Mouse (Mus musculus): Measurements from ENCODE around the gene Echs1. TPM values are rescaled to one million over a fixed set of nuclear protein-coding genes. Genes with fewer than 3 reads are reported as not detected.
A peak's percentile ranks its signal among the peaks of the same experiment; 100 is the strongest.

Echs1 gene
- polyA plus RNA-seq, 1 experiment from 2014 or later = 158 TPM

GRCm38 (mm10) chr7:140082242-140082678 is 34.0 kb downstream of the Echs1 start, which contains the start of gene Caly:
Caly (minus strand) TSS chr7:140082548.
- no peaks in the 10 kb centered on the region for H3K4me1 ChIP-seq (ENCODE audit: control insufficient read depth, insufficient read depth, low read length)
- H3K9me3 ChIP-seq (ENCODE audit: control insufficient read depth, low read depth, low read length) = no peaks in the 10 kb centered on the region
- no peak within 1 kb of the TSS for H3K9ac ChIP-seq (replicated peaks; ENCODE audit: low read depth, low read length)
- H3K27ac ChIP-seq (ENCODE audit: low read length) = no peak within 1 kb of the TSS
- 7% methylated on average over 18 of the region's 18 CpGs for WGBS
- peak; percentile 66; the same call in 1 of the 2 replicates for ATAC-seq (ENCODE audit: insufficient number of reproducible peaks, insufficient read depth, low FRiP score, low read depth)
- peaks cover 12% of the 10 kb centered on the region for H3K27me3 ChIP-seq (ENCODE audit: control insufficient read depth, insufficient read depth, low read length)
- no peak within 1 kb of the TSS for H3K4me3 ChIP-seq (ENCODE audit: low read depth, low read length)
- H3K36me3 ChIP-seq (ENCODE audit: control insufficient read depth, insufficient read depth, low read length) = no peaks in the 10 kb centered on the region
- no peak within 1 kb of the TSS for H3K4me2 ChIP-seq (replicated peaks; ENCODE audit: low read depth, low read length)

- WGBS = 20% methylated on average over 20 of the region's 20 CpGs
- ATAC-seq (ENCODE audit: insufficient number of reproducible peaks, insufficient read depth, low FRiP score, low read depth) = no peak
Observed at GRCm38 (mm10) chr7:140081408-140082241, 34.7 kb downstream of the Echs1 start.

DNA sequence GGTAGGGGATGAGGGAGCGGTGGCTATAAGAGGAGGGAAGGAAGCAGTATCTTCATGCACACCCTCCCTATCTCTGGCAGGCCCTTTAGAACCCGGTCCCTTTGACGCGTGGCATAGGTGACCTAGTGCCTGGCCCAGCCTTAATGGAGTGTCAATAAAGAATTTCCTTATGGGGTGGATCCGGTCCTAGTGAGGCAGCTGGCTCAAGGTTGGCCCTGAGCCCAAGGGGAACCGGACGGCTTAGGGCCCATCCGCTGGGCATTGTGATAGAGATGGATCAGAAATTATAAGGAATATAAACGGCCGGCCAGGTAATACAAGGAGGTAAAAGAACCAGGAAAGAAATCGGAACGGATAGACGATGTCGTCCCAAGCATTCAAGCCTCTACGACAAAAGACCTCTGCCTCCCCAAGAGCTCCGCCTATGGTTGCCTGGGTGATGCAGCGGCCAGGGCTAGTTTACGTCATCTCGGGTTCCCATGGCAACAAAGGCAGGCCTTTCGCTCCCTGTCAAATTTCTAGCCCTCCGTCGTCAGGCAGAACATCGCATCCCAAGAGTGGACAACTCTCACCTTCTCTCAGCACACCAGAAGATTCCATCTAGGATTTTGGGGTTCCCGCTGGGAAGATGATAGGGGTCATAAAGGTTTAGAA is 35.6 kb downstream of the Echs1 start:
- no peak for ATAC-seq (ENCODE audit: insufficient number of reproducible peaks, insufficient read depth, low FRiP score, low read depth)
- H3K36me3 ChIP-seq (ENCODE audit: control insufficient read depth, insufficient read depth, low read length) = no peaks in the 10 kb centered on the region
- H3K4me3 ChIP-seq (ENCODE audit: low read depth, low read length) = peak overlapping the region; percentile 11; the same call in 1 of the 2 replicates
- H3K9ac ChIP-seq (replicated peaks; ENCODE audit: low read depth, low read length) = no peak overlapping the region
- WGBS = 3% methylated on average over 24 of the region's 24 CpGs
- H3K4me1 ChIP-seq (ENCODE audit: control insufficient read depth, insufficient read depth, low read length) = no peaks in the 10 kb centered on the region
- H3K4me2 ChIP-seq (replicated peaks; ENCODE audit: low read depth, low read length) = peak overlapping the region; percentile 23
- H3K9me3 ChIP-seq (ENCODE audit: control insufficient read depth, low read depth, low read length) = no peaks in the 10 kb centered on the region
- H3K27ac ChIP-seq (ENCODE audit: low read length) = no peak overlapping the region
- H3K27me3 ChIP-seq (ENCODE audit: control insufficient read depth, insufficient read depth, low read length) = peaks cover 12% of the 10 kb centered on the region

More at GRCm38 (mm10) chr7:140081408-140082241, 34.7 kb downstream of the Echs1 start:
- Histone ChIP-seq H3K36me3 (ENCODE audit: control insufficient read depth, insufficient read depth, low read length) (no peaks in the 10 kb centered on the region), H3K9ac (replicated peaks; ENCODE audit: low read depth, low read length) (no peak overlapping the region), H3K27me3 (ENCODE audit: control insufficient read depth, insufficient read depth, low read length) (peaks cover 12% of the 10 kb centered on the region), H3K4me2 (replicated peaks; ENCODE audit: low read depth, low read length) (no peak overlapping the region), H3K4me3 (ENCODE audit: low read depth, low read length) (no peak overlapping the region), H3K9me3 (ENCODE audit: control insufficient read depth, low read depth, low read length) (no peaks in the 10 kb centered on the region), H3K27ac (ENCODE audit: low read length) (no peak overlapping the region), H3K4me1 (ENCODE audit: control insufficient read depth, insufficient read depth, low read length) (no peaks in the 10 kb centered on the region)

DNA sequence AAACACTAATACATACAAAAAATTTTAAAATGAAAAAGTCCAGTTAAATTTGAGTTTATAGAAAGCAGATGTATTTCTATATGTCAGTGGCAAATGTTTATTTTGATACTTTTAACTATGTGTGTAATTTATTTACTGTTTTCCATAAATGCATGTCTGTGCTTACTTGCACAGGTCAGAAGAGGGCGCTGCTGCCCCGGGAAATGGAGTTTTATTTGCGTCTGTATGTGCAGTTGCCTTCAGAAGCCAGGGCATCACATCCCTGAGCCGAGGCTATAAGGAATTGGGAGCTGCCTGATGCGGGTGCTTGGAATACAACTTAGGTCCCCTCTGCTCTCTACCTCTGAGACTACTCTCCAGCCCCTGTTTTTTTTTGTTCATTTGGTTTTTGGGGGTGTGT is 37.6 kb downstream of the Echs1 start:
- Histone ChIP-seq H3K9me3 (ENCODE audit: control insufficient read depth, low read depth, low read length) (no peaks in the 10 kb centered on the region), H3K27me3 (ENCODE audit: control insufficient read depth, insufficient read depth, low read length) (peaks cover 12% of the 10 kb centered on the region), H3K36me3 (ENCODE audit: control insufficient read depth, insufficient read depth, low read length) (no peaks in the 10 kb centered on the region), H3K27ac (ENCODE audit: low read length) (no peak overlapping the region), H3K4me1 (ENCODE audit: control insufficient read depth, insufficient read depth, low read length) (no peaks in the 10 kb centered on the region), H3K9ac (replicated peaks; ENCODE audit: low read depth, low read length) (no peak overlapping the region), H3K4me2 (replicated peaks; ENCODE audit: low read depth, low read length) (no peak overlapping the region), H3K4me3 (ENCODE audit: low read depth, low read length) (no peak overlapping the region)
- no peak for ATAC-seq (ENCODE audit: insufficient number of reproducible peaks, insufficient read depth, low FRiP score, low read depth)
- 8% methylated on average over 5 of the region's 5 CpGs for WGBS

- no peak for ATAC-seq (ENCODE audit: insufficient number of reproducible peaks, insufficient read depth, low FRiP score, low read depth)
- WGBS = 69% methylated on average over 6 of the region's 6 CpGs
- H3K27me3 ChIP-seq (ENCODE audit: control insufficient read depth, insufficient read depth, low read length) = peaks cover 12% of the 10 kb centered on the region
- no peak overlapping the region for H3K27ac ChIP-seq (ENCODE audit: low read length)
- no peaks in the 10 kb centered on the region for H3K36me3 ChIP-seq (ENCODE audit: control insufficient read depth, insufficient read depth, low read length)
- H3K4me3 ChIP-seq (ENCODE audit: low read depth, low read length) = no peak overlapping the region
- H3K9me3 ChIP-seq (ENCODE audit: control insufficient read depth, low read depth, low read length) = no peaks in the 10 kb centered on the region
- no peak overlapping the region for H3K9ac ChIP-seq (replicated peaks; ENCODE audit: low read depth, low read length)
- no peaks in the 10 kb centered on the region for H3K4me1 ChIP-seq (ENCODE audit: control insufficient read depth, insufficient read depth, low read length)
- H3K4me2 ChIP-seq (replicated peaks; ENCODE audit: low read depth, low read length) = no peak overlapping the region
Observed at GRCm38 (mm10) chr7:140077698-140078097, 38.6 kb downstream of the Echs1 start.

DNA sequence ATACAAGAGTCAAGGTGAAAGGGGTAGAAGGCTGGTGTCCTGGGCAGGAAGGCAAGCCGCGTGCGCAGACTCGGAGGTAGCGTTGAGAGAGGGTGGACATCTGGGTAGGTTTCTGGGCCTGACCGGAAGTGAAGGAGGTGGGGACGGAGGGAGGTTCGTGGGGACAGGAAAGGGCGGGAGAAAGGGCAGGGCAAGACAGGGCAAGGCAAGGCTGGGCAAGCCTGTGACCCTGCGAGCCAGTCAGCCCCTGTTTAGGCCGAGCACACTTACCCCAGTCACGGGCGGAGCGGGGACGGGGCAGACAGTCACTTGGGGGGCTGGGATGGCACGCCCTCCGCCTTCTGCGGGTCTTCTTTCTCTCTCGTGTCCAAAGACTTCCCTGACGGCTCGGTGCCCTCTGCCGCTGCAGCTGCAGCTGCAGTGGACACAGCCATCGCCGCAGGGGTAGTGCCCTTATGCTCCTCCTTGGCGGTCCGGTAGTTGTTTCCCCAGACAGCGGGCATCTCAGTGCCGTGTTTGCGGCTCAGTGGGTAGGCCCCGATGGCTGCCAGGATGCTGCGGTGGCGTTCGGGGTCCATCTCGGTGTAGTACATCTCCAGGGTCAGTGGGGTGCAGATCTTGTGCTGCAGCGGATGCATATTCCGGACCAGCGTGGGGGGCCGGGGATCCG is 46.1 kb downstream of the Echs1 start:
- H3K9me3 ChIP-seq (ENCODE audit: control insufficient read depth, low read depth, low read length) = no peaks in the 10 kb centered on the region
- 38% methylated on average over 36 of the region's 39 CpGs for WGBS
- no peaks in the 10 kb centered on the region for H3K36me3 ChIP-seq (ENCODE audit: control insufficient read depth, insufficient read depth, low read length)
- H3K4me1 ChIP-seq (ENCODE audit: control insufficient read depth, insufficient read depth, low read length) = no peaks in the 10 kb centered on the region
- peak overlapping the region; percentile 7; the same call in 1 of the 2 replicates for H3K4me3 ChIP-seq (ENCODE audit: low read depth, low read length)
- no peak for ATAC-seq (ENCODE audit: insufficient number of reproducible peaks, insufficient read depth, low FRiP score, low read depth)
- no peak overlapping the region; the same call in 1 of the 2 replicates for H3K9ac ChIP-seq (replicated peaks; ENCODE audit: low read depth, low read length)
- H3K4me2 ChIP-seq (replicated peaks; ENCODE audit: low read depth, low read length) = peak overlapping the region; percentile 37
- H3K27me3 ChIP-seq (ENCODE audit: control insufficient read depth, insufficient read depth, low read length) = no peaks in the 10 kb centered on the region
- H3K27ac ChIP-seq (ENCODE audit: low read length) = no peak overlapping the region

DNA sequence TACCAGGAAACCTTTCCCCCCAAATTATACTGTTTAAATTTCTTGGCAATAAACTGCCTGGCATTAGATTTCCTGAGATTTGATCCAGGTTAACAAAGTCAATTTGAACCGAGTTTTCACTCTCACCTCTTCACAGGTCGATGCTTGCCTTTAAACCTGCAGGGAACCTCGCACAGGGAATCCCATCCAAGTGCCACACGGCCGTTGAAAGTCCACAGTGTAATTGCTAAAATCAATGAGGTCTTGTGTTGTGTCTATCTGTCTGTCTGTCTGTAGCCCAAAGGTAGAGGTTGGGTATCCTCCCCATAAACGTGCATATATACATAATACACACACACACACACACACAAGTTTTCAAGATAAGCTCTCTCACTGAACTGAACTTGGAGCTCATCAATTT is 48.9 kb downstream of the Echs1 start:
- Histone ChIP-seq H3K4me2 (replicated peaks; ENCODE audit: low read depth, low read length) (no peak overlapping the region), H3K9ac (replicated peaks; ENCODE audit: low read depth, low read length) (no peak overlapping the region), H3K27ac (ENCODE audit: low read length) (no peak overlapping the region), H3K4me3 (ENCODE audit: low read depth, low read length) (no peak overlapping the region), H3K4me1 (ENCODE audit: control insufficient read depth, insufficient read depth, low read length) (no peaks in the 10 kb centered on the region), H3K36me3 (ENCODE audit: control insufficient read depth, insufficient read depth, low read length) (no peaks in the 10 kb centered on the region), H3K9me3 (ENCODE audit: control insufficient read depth, low read depth, low read length) (no peaks in the 10 kb centered on the region), H3K27me3 (ENCODE audit: control insufficient read depth, insufficient read depth, low read length) (0 out of 2 replicates have a peak, but pooled peaks cover 6% of the 10 kb centered on the region)
- 65% methylated on average over 6 of the region's 6 CpGs for WGBS
- ATAC-seq (ENCODE audit: insufficient number of reproducible peaks, insufficient read depth, low FRiP score, low read depth) = no peak

DNA sequence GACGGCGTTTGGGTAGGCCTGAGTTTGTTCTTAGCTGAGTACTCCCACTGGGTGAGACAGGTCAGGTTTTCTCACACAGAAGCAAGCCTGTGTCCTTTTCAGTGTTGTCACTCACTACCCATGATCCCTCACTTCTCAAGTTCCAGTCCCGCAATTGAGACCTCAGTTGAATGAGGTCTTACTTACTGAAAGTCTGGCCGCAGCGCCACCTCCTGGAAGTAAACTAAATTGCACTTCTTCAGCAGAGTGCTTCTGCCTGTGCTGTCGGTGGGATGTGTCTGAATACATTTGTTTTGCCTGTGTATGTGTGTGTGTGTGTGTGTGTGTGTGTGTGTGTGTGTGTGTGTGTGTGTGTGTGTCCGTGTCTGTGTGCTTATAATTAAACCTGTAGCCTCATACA is 53.2 kb downstream of the Echs1 start:
- H3K9ac ChIP-seq (replicated peaks; ENCODE audit: low read depth, low read length) = no peak overlapping the region
- WGBS = 22% methylated on average over 7 of the region's 7 CpGs
- H3K36me3 ChIP-seq (ENCODE audit: control insufficient read depth, insufficient read depth, low read length) = no peaks in the 10 kb centered on the region
- H3K27ac ChIP-seq (ENCODE audit: low read length) = no peak overlapping the region
- no peaks in the 10 kb centered on the region for H3K9me3 ChIP-seq (ENCODE audit: control insufficient read depth, low read depth, low read length)
- peaks cover 31% of the 10 kb centered on the region for H3K27me3 ChIP-seq (ENCODE audit: control insufficient read depth, insufficient read depth, low read length)
- no peak overlapping the region for H3K4me2 ChIP-seq (replicated peaks; ENCODE audit: low read depth, low read length)
- no peak for ATAC-seq (ENCODE audit: insufficient number of reproducible peaks, insufficient read depth, low FRiP score, low read depth)
- H3K4me1 ChIP-seq (ENCODE audit: control insufficient read depth, insufficient read depth, low read length) = peaks cover 9% of the 10 kb centered on the region; the same call in 1 of the 2 replicates
- H3K4me3 ChIP-seq (ENCODE audit: low read depth, low read length) = no peak overlapping the region
